Mouse (Mus musculus) embryo, embryonic 10 days (tissue): ENCODE measurements around the gene Dgki.
A peak's percentile ranks its signal among the peaks of the same experiment; 100 is the strongest.

ENCODE experiments used
- DNase-seq: peaks from one replicate; pipeline ENCODE4 v3.0.0-alpha.2; 2015; ENCODE audit warnings: low spot score

The Dgki gene

DNA sequence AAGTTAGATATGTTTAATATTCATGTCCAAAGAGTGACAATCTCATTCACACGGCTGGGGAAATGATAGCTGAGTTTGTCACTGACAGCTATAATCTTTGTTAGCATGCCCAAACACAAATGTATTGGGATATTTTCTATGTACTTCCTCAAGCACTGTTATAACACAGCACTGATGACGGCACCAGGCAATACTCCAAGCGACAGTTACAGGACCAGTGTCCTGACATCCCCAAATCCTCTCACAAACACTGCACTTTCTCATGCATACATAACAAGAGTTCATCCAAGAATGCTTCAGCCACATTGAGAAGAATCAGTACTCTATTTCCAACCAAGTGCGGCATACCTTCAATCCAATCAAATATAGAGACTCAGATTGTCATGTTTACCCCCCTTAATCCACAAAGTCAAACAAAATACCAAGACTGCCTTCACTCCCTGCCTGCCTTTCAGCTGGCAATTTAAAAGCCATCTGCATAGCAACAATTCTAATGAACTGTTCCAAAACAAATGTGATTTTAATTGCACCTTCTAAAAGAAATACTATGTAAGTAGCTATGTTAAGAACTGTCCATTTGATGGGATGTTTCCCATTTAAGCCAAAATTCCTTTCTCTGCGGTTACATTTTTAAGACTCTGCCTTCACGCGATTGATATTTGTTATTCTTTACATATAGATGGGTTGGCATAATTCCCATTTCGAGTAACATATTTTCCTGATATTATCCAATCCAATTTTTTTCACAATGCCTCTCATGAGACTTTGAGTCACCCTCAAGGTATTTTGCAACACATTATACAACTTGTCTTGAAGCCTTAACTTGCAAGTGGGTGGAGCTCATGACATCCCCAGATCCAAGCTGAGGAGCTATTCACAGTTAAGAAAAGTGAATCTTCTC is 273.4 kb downstream of the Dgki start:
- DNase-seq = no peak

DNA sequence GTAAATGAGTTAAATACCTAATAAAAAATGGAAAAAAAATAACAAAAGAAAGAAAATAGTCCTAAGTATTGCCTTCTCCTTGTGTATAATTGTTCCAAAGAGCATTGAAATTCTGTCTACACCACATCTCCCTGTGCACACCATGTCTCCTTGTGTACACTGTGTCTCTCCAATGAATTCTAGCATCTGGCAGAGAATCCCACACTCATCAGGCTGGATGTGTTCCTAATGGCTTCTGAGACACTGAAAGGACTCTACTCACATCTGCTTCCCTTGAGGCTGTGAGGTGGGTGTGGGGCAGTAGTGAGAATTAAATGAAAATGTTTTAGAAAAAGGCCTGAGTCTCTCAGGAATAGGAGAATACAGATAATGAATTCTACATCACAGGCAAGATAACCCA is 283.9 kb downstream of the Dgki start:
- DNase-seq = no peak

DNA sequence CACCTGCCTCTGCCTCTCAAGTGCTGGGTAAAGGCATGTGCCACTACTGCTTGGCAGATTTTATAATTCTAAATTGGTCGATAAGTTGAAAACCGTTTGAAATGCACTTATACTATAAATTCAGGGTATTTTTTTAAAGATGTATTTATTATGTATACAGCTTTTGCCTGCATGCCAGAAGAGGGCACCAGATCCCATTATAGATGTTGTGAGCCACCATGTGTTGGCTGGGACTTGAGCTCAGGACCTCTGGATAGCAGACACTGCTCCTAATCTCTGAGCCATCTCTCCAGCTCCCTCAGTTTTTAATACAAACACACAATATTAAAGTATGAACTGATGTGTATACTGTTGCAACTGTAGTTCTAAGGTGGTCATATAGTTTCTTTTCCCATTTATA is 288.4 kb downstream of the Dgki start:
- DNase-seq = no peak

DNA sequence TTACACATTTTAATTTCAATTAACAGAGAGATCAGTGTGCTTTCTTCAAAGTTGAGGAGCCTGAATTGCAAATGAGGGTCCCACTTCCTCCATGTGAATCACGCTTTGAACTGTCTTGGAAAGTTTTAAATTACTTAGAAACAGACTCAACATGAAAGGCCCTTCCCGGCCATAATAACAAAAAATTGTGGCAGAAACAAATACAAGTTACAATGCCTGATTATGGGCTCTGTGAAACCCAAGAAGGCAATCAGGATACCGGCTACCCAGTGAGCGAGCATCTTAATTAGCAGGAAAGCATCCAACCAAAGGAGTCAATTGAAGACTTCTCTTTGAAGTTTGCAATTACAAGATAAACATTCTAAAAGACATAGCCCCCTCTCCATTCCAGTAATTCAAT is 292.4 kb downstream of the Dgki start:
- DNase-seq = no peak

DNA sequence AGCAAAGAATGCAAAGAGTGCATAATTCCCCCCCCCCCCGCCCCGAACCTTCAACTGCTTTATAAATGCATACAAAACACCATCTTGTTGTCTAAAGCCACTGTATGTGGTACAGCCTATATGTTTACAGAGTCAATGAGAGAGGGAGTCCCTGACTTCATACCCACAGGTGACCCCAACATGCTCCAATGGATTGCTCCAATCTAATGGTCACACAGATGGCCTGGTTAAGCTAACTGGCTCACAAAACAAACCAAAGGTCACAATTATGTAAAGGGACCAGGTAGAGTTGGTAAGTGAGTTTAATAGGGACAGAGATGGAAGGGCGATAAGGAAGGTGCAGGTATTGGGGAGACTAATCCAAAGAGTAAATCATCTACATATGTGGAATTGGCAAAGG is 295.1 kb downstream of the Dgki start:
- no peak for DNase-seq

DNA sequence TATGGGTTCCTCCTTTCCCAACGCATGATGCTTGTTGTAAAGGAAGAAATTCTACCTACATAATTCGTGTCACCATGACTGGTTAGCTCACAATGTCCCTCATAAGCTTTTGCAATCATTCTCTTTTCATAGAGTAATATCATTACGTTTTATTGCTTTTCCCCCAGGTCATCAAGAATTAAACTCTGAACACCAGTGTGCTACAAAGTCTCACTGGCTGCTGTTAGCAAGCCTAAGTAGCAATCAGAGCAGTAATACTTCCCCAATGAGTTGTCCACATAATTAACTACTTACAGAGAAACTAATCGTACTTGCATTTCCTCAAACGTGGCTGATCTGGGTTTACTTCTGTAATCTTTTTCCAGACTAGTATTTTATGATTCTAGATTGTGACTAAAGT is 296.7 kb downstream of the Dgki start:
- DNase-seq = no peak

DNA sequence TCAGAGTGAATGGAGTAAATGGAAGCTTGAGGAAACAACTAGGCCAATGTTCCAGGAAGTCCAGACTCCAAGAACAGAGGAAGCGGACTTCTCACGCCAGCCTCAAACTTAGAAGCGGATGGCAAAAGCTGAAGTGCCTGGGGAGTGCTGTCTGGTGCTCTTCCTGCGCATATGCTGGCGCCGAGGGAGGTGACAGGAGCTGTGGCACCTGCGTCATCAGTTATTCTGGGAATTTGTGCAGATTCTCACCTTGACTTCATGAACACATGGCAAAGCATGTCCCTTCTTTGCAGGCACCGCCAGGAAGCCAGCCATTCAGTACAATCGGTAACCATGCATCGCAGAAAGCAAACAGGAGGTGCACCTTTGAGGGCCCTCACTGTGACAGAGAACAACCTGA is 301.0 kb downstream of the Dgki start:
- no peak for DNase-seq

DNA sequence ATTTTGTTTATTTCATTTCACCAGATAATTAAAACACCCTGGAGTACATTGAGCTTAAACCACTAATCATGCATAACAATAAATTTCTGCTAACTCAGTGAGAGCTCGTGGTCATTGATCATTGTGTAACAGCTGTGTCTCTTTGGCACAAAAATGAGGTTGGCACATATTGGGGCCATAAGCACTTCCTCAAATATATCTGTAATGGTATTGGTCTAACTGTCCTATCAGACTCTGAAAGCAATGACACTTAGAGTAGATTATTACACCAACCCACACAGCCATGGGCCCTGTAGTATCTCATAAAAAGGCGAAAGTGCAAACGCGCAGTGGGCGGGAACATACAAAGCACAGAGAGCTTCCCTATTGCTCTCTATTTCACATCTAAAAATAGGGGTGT is 305.7 kb downstream of the Dgki start:
- no peak for DNase-seq

DNA sequence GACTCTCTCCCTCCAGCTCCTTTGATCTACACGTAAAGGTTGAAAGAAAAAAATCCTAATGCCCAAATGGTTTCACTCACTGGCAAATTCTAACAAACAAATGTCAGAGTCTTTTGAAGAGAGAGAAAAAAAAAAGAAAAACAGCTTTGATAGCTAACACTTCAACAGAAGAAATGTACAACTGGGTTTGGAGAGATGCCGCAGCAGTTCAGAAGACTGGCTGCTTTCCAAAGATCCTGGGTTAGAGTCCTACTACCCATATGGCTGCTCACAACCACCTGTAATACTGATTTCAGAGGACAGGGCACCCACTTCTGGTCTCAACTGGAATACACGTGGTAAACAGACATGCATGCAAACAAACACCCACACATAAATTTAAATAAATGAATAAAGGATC is 309.8 kb downstream of the Dgki start:
- no peak for DNase-seq

DNA sequence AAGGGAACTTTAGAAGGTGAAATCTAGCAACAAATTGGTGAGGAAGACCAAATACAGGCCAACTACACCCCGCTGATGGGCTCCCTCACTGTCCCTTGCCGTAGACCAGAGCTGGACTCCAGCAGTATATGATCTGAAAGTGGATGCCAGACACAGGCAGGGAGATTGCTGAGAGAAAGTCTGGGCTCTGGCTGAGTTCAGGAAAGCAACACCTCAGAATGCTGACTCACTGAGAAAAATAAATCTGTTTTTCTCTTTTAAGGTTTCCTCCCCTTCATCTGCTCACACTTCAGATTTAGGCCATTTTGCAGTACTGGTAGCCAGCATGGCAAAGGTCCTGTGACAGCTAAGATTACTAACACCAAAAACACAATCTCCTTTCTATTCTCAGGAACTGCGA is 311.2 kb downstream of the Dgki start:
- DNase-seq = no peak

DNA sequence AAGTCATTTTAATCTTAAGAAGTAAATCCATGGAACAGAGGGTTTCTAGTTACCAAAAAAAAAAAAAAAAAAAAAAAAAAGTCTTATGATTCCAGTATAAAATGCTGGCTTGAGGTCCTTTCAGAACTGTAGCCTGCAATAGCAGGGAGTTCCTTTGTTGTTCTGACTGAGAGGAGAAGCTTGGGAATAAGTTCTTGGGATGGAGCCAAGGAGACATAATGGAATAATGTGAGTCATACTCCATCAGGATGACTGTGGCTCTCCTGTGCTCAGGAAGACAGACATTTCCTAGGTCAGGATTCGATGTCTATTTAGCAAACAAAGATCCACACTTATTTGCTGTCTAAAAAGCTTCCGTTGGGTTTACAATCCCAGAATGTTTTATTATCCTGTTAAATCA is 318.3 kb downstream of the Dgki start:
- no peak for DNase-seq

DNA sequence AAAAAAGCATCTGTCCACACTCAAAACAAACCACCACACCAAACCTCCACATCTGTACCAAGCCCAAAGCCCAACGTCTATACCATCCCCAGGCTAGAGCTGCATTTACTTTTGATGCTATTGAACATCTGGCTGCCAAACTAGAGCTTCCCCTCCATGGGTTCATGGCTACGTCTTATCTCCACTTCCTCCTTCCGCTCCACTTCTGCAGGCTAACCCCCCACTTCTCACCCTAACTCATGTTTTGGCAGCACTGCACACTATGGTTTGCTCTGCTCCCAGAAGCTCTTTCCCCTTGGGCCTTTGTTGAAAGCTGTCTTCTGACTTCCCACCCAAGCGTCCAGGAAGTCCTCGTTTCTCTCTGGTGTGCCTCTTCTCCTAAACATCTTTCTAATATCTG is 319.5 kb downstream of the Dgki start:
- DNase-seq = no peak

DNA sequence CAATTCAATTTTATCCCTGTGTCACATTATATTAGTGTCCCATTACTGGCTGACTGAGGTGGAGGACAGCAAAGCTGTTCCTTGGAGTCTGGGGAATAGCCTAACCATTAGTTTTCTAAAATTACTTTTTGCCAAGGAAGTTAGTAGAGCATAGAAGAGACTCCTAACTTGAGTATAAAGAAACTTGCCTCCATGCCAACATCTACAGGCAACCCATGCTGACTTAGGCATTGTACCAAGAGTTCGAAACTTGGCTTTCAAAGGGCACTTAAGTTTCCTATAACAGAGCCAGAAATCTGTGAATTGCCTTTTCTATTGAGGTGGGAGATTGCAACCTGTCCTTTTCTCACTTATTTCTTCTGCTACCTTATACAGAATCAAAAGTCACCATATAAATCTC is 321.8 kb downstream of the Dgki start:
- no peak for DNase-seq

DNA sequence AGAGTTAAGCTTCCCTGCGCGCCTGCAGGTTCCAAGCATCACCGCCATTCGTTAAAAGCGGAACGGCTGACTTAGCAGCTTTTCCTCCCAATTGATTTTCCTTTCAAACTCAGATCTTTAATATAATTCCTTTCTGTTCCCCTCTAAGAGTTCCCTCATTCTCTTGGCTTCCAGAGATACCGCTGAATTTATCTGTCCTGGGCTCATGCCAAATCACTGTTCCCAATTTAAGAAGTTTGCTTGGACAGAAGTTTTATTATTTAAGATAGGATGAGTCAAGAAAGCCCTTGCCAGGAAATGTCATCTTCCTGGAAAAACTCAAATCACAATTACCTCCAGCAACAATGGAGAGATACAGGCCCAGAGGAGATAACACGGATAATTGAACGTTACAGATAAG is 326.9 kb downstream of the Dgki start:
- DNase-seq = no peak

DNA sequence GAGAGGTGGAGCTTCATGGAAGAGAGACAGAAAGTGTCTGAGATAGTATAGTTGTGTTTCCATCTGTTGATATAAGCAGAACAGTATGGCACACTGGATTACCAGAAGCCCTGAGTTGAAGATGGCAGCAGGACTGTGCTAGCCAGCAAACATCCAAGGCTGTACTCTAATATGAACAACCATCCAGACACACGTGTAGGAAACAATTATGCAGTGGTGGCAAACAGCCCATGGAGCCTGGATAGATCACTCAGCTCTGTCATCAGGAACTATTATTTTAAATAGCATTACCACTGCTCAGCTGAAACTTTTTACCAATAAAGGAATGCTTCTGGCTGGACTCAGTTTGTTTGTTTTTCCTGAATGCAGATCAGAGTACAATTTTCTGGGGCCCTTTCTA is 327.5 kb downstream of the Dgki start:
- DNase-seq = no peak

DNA sequence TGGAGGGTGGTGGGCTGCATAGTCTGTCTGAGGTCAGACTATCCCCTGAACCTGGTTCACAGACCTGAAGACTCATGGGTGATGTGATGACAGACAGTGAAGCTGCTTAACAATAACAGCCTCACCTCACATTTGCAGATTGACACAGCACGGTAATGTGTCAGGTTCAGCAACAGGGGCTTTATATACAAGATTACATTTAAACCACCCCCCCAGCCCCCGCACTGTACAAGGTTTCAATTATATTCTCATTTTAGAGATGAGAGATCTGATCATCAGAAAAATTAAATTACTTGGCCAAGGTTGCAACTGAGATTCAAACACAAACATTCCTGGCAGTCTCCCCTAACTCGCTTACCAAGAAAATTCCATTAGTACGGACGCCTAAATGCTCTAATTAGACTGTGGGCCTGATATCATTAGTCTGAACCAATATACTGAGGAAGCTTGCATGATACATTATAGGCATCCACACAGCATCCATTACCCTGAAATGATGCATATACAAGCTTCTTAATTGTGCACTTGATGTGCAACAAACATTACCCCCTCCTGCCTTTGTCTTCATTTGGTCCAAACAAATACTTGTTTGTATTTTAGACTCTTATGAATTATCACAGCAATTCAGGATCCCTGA is 330.6 kb downstream of the Dgki start:
- DNase-seq = no peak

DNA sequence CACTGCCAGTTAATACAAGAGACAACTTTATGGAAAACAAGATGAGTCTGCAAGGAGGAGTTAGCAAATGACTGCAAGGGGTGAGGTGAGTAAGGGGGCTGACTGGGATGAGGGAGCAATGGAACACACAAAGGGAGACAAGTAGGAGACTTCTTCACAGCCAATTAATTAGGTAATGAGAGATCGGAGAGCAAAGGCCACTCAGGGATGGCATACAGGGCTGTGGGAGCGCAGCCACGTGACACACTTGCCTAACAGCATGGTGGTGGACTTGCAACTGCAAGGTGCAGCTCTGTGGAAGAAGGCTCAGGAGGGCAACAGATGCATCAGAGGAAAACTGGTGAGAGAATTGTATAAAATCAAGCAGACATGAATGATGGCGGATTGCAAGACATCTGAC is 339.3 kb downstream of the Dgki start:
- DNase-seq = no peak

DNA sequence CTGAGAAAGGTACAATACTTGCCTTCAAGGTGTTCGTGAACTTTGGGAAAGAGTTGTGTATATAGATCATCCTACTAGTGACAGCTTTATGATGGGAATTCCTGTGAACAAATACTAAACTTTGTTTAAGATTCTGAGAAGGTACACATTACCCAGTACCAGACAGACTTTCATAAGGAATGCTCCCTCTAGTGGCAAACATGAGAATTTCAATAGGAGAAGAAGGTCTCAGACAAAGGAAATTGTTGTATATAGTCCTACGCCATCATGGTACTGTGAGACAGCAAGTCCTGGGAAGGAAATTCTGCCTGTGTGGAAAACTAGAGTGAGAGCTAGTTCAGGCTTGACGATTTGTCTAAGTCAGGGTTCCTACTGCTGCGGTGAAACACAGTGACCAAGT is 344.7 kb downstream of the Dgki start:
- peak; percentile 43 for DNase-seq

DNA sequence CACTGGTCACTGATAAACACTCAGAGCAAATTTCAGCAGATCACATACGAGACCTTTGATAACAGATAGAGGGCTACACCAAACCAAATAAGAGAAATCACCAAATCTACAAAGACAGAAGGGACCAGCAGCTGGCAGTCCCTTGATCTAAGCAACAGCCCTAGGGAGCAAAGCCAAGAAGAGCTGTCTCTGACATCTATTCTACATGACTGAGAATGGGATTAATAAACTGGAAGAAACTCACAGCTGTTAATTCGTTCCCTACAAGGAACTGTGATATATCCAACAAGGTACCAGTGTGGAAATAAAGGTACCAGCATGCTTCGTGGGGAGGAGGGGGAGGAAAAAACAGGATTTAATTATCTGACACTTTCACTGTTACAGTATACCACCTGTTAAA is 349.3 kb downstream of the Dgki start:
- DNase-seq = no peak

DNA sequence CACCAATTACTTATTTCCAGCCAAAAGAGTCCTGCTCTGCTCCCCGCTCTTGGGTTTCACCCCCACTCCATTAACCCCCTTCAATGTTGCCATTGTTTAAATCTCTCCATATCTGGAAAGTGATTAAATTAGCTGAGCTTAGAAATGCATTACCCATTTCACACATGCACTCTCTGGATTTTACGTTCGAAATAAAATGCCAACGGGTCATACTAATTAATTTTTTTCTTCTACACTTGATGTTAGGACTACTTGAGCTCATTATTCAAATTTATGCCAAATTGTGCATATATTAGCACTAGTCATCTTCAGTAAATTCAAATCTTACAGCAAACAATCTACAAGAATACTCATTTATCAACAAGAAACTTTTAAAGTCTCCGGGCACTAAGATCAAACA is 352.1 kb downstream of the Dgki start:
- no peak for DNase-seq

DNA sequence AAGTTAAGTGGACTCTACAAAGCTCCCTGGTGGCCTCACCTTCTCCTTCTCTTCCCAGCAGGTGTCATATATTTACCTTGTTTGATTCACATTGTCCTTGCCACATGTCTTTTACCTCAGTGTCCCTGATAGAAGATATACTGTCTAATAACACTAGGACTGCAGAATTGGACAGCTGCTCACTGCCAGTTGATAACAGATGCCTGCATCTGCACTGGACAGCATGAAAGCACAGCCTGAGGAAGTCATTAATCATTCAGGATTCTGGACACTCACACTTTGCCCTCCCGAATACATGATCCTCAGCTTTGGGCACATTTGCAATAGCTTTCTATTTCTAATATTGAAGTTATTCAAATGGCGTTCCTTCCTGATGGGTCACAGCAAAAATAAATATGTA is 362.5 kb downstream of the Dgki start:
- peak; percentile 41 for DNase-seq

DNA sequence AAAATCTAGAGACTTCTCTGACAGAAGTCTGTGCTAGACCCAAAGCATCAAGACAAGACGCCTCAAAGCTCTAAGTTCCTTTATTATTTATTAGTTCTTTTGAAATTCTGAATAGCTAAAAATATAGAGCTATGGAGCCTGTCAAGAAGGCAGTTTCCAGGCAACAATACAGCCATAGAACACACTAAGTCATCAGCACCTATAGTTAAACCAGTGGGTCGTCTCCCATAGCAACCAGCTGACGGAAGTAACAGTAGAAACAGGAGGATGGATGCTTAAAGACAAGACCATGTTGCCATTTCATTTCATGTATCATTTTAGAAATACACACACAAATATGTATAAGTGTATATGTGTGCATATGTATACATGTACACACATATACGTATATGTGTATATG is 363.2 kb downstream of the Dgki start:
- DNase-seq = no peak

DNA sequence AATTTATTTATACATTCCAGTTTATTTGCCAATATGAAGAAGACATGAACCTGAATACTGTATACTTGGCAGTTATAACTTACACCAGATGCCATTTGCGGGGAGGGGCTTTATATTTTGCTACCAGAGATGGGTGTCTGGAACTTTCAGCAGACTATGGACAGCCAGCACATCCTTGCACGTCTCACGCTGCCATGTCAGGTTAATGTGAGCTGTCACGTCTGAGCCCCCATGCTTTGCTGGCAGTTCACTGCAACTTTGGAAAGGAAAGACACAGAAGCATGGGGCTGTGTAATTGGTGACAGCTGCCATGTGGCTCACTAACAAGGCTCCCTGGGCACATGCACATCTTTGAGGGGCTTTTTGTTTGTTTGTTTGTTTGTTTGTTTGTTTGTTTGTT is 368.5 kb downstream of the Dgki start:
- DNase-seq = no peak

DNA sequence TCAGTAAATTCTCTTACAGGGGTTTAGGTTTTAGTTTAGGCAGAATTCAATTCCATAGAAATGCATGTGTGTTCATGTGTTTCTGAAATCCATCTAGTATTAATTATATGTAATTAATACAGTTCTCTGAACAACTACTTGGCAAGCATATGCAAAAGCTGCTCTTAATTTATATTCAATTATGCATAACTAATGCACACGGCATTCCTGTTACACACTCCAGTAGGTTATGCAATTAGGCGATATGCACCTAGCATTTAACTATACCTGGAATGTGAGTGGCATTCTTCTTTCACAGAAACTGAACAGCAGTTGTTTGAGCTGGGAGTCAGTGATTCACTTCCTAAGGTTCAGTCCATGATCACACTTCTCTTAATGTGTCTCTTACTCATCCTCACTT is 370.2 kb downstream of the Dgki start:
- DNase-seq = no peak
